Mouse (Mus musculus) gastrocnemius, postnatal 10 days (tissue): ENCODE data around the gene Agtrap. TPM values are rescaled to one million over a fixed set of nuclear protein-coding genes. Genes with fewer than 3 reads are reported as not detected.
"Not testable (repeated sequence)": the region's sequence is repeated elsewhere in the genome, so short reads cannot be mapped to it uniquely, and the experiment has no call there.

Experiments used
- DNase-seq: peaks from one replicate; pipeline ENCODE4 v3.0.0; 2021; ENCODE audit warnings: mixed read lengths
- long read RNA-seq, 2 experiments: library from polyadenylated mRNA; stranded (forward); transcript quantifications; one replicate each; pipeline ENCODE4 v2.0.0; 2021
- total RNA-seq, 2 experiments: library from RNA; stranded (reverse); gene quantifications; 2 replicates each; pipeline ENCODE4 v1.2.3; 2021

Gene Agtrap
- total RNA-seq: 10 to 100 TPM; 14.9 to 15.5 TPM
- long read RNA-seq, experiment 1, transcript Agtrap-201 (5 exons, 3,996 nt): major isoform, 13 of 17 reads
- long read RNA-seq, experiment 1, partial matches to known transcripts: 0 of 17 reads
- long read RNA-seq, experiment 1, other reads (novel, unspliced or antisense): 4 of 17 reads
- long read RNA-seq, experiment 2, transcript Agtrap-201 (5 exons, 3,996 nt): major isoform, 6 of 10 reads
- long read RNA-seq, experiment 2, partial matches to known transcripts: 1 of 10 reads
- long read RNA-seq, experiment 2, other reads (novel, unspliced or antisense): 3 of 10 reads

- DNase-seq: peak; percentile 97
Observed at GRCm38 (mm10) chr4:148087907-148088527, at the start of gene Agtrap. Gene Agtrap (minus strand): TSS chr4:148088031.

DNA sequence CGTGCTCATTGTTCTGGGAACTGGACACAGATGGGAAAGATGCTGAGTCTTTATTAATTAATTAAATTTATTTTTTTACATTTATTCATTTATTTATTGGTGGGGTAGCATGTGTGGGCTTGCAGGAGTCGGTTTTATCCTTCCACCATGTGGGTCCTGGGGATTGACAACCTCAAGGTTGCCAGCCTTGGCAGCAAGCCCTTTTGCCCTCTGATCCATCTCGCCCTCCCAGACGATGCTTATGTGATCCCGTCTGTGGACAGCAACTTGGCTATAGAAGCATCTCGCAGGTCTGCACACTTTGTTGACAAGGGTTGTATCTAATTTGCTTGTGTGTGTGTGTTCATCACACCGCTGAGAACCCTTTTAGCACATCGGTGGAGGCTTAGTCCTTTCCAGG, 49.7 kb upstream of the Agtrap start:
- DNase-seq: no peak

GRCm38 (mm10) chr4:148134988-148135387, 47.2 kb upstream of the Agtrap start:
- no peak for DNase-seq

DNA sequence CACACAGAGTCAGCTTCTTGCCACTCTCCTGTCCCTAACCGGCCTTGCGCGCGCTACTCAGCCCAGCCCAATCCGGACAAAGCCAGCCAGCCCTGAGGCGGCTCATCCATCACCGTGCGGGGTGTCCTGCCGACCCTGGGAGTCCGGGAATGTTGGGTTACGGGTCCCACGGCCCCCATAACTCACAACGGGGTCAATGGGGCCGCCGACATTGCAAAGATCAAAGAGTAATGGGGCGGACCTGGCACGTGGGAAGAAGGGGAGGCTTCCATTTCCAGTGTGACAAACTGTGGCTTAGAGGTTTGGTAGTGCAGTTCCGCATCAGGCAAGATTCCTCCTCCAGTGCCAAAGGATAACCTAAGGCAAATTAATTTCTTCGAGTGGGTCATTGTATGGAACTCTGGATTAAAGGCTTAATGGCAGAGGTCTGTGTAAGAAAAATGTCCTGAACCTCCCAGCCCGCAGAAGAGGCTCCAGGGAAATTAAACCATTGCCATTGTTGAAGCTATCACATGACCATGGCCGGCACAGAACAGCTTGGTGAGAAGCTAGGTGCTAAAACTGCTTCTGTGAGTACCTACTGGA, 43.8 kb upstream of the Agtrap start:
- DNase-seq: no peak

GRCm38 (mm10) chr4:148130561-148131413, 43.0 kb upstream of the Agtrap start, which contains the start of gene Draxin:
Gene Draxin (minus strand): TSS chr4:148130698.
- peak; percentile 36 for DNase-seq

GRCm38 (mm10) chr4:148130133-148130532, 42.3 kb upstream of the Agtrap start, which contains the start of gene Mad2l2:
Gene Mad2l2 (plus strand): TSS chr4:148130384.
- no peak for DNase-seq

DNA sequence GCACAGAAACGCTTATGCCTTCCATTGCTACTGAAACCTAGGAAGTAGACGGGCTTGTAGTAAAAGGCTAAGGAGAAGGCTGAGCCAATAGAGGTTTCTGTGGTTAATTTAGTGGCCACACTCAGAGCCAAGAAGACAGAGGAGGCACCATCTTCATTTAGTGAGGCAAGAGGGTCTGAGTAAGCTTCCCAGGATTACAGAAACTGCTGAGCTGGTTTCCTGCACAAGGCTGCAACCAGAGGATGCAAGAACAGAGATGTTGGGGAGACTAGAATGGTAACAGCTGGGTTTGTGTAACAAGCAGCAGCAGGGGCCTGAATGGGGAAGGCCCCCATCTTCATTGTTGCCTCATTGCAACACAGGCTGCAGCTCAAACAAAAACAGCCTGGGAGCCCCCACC, 40.8 kb upstream of the Agtrap start:
- DNase-seq: no peak

DNA sequence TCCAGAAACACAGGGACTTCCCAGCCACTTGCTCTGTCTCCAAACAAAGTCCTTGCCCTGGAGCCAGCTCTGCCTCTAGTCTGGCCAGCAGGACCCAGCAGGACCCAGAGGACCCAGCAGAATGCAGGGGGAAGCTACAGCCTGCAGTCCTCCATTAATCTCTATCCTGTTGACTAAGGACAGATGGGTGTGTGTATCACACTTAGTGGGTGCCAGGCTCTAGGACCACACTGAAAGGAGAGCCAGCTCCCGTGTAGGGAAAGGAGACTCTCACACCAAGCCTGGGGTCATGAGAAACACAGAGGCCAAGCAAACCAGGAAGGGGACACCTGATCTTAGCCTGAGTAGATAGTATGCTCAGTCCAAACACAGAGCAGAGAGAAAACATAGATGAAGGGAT, 40.4 kb upstream of the Agtrap start:
- no peak for DNase-seq

DNA sequence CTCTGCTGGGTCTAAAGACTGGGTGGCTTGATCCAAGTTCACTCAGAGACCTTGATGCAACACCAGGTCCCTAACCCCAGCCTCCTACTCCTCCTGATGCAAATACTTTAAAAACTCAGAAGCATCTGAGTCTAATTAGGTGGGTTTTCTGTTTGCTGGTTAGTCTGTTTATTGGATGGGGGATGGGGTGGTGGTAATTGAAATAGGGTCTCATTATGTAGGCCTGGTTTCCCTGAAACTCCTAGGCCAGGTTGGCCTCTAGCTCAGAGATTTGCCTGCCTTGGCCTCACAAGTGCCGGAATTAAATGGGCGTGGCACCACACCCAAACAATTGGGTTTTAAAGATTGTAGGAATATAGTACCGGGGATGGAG, 34.8 kb upstream of the Agtrap start:
- DNase-seq: no peak

- DNase-seq: no peak
Observed at GRCm38 (mm10) chr4:148121982-148122693, 34.3 kb upstream of the Agtrap start.

DNA sequence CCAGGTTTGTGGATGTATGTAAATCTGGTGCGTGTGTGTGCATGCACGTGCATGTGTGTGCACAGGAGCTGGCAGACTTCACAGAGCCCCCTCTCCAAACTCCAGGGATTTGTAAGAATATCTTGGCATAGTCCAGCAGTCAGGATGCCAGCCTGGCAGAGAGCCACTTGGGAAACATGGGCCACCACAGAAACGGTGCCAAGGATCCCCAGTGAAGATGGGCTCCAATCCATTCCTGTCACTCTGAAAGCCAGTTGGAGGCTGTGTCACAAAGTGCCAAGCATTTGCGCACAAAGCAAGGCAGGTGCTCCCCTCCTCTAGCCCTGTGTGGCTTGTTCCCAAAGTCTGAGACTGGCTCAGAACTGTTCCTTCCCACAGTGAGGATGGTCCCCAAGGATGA, 33.5 kb upstream of the Agtrap start:
- peak; percentile 45 for DNase-seq

- DNase-seq: no peak
Observed at GRCm38 (mm10) chr4:148120555-148120954, 32.7 kb upstream of the Agtrap start.

DNA sequence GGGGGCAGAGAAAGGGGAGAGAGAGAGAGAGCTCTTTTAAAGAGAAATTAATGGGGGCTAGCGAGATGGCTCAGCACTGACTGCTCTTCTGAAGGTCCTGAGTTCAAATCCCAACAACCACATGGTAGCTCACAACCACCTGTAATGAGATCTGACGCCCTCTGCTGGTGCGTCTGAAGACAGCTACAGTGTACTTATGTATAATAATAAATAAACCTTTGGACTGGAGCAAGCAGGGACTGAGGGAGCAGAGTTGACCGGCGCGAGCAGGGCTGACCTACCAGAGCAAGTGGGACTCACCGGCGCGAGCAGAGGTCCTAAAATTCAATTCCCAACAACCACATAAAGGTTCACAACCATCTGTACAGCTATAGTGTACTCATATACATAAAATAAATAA, 31.7 kb upstream of the Agtrap start:
- DNase-seq: not testable (repeated sequence)

GRCm38 (mm10) chr4:148117392-148117791, 29.6 kb upstream of the Agtrap start:
- no peak for DNase-seq

DNA sequence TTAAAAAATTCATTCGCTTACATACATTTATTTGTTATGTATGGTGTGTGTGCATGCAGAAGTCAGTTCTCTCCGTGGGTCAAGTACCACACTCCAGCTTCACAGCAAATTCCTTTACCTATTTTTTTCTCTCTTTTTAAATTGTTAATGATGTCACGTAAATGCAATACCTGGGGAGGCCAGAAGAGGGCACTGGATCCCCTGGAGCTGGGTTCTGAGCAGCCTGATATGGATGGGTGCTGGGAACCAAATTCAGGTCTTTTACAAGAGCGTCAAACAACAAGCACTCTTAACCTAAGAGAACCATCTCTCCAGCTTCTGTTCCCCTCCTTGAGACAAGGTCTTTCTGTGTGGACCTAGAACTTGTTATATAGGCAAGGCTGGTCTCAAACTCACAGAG, 28.8 kb upstream of the Agtrap start:
- no peak for DNase-seq

DNA sequence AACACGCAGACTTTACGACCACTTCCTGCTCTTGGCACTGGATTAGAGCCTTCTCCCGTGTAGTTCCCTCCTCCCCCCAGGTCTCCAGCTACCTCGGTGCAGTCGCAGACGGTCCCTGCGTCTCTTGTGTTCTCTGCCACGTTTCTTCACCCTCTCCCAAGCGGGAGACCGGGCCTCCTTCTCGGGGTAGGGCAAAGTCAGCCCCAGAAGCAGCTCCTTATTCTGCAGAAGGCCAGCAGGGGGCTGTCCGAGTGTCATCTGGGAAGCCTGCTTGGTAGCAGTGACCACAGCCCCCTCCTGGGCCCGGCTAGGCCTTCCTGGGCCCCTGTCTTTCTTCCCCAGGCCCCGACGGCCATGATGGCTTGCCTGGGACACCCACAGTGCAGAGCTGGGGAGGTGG, 27.6 kb upstream of the Agtrap start:
- DNase-seq: peak; percentile 32

DNA sequence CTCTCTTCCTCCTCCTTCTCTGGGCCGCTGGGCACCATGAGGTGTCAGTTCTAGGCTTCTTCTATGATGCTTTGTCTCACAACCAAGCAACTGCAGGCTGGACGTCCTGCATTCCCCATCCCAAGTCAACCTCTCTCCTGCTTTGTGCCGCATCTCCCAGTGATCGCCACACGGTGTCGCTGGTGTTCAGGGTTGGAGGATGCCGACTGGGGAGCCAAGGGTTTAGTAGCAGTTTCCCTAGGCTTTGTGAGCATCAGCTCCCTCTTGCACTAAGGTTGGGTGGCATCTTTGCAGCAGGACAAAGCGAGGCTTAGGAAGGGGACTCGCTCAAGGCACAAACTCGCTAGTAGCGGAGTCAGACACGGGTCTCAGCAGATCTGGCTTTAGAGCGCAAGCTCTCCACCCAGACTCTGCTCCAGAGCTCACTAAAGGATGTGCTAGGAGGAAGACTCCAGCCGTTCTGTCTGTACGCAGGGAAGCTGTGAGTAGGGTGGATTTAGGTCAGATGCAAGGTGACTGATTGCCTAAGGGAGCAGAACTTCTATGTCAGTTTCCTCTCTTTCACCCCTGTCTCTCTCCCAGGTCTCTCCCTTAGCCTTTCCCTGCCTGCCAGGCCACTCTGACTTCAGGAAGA, 27.0 kb upstream of the Agtrap start:
- DNase-seq: peak; percentile 88

DNA sequence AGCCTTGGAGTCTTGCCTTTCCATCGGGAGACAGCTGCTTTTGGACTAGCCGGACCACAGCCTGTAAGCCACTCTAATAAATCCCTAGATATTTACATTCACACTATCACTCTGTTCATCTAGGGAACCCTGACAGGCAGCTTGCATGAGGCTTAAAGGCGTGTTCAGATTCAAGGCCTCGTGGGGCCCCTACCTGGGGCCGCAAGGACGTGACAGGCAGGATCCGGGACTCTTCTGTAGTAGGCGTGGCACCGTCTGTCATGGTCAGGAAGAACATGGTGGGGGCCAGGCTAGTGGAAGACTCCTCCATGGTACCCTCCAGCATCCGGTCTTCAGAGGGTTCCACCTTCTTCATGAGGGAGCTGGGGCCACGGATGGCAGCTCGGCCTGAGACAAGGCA, 24.7 kb upstream of the Agtrap start:
- DNase-seq: no peak

- DNase-seq: no peak
Observed at GRCm38 (mm10) chr4:148109215-148109614, 21.4 kb upstream of the Agtrap start.

- no peak for DNase-seq
Observed at GRCm38 (mm10) chr4:148108565-148109100, 20.8 kb upstream of the Agtrap start.

GRCm38 (mm10) chr4:148107621-148108291, 19.9 kb upstream of the Agtrap start:
- DNase-seq: no peak
